ENCODE assay signal across 8 mouse cellular contexts in the genomic region with DNA sequence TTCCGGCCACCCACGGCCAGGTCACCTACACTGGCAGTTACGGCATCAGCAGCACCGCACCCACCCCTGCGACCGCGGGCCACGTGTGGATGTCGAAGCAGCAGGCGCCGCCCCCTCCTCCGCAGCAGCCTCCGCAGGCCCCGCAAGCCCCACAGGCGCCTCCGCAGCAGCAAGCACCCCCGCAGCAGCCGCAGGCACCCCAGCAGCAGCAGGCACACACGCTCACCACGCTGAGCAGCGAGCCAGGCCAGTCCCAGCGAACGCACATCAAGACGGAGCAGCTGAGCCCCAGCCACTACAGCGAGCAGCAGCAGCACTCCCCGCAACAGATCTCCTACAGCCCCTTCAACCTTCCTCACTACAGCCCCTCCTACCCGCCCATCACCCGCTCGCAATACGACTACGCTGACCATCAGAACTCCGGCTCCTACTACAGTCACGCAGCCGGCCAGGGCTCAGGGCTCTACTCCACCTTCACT. TPM values are rescaled to one million over a fixed set of nuclear protein-coding genes. Genes with fewer than 3 reads are reported as not detected.
A peak's percentile ranks its signal among the peaks of the same experiment; 100 is the strongest.
DNase-seq lines count a peak whose midpoint lies in the region; ATAC-seq lines count a peak whose summit lies in the region.

No protein-coding gene starts in this region.

- ATAC-seq in liver, embryonic 13.5 days (ENCODE audit: low read depth): no peak

- H3K4me3 ChIP-seq in embryonic facial prominence, embryonic 10.5 days: peak overlapping the region; percentile 93
- peak overlapping the region; percentile 94 for H3K4me3 ChIP-seq in hindbrain, embryonic 10.5 days
- peak overlapping the region; percentile 29 for H3K4me3 ChIP-seq in liver, embryonic 13.5 days (replicated peaks)

- H3K4me2 ChIP-seq in liver, embryonic 13.5 days: peak overlapping the region; percentile 57

- H3K36me3 ChIP-seq in embryonic facial prominence, embryonic 10.5 days (replicated peaks): peaks cover 21% of the 10 kb centered on the region
- peaks cover 25% of the 10 kb centered on the region for H3K36me3 ChIP-seq in hindbrain, embryonic 10.5 days
- H3K36me3 ChIP-seq in liver, embryonic 13.5 days: no peaks in the 10 kb centered on the region

- peaks cover 77% of the 10 kb centered on the region for H3K4me1 ChIP-seq in embryonic facial prominence, embryonic 10.5 days
- peaks cover 76% of the 10 kb centered on the region for H3K4me1 ChIP-seq in hindbrain, embryonic 10.5 days (replicated peaks)
- no peaks in the 10 kb centered on the region; the same call in 1 of the 2 replicates for H3K4me1 ChIP-seq in liver, embryonic 13.5 days (replicated peaks)

- H3K27ac ChIP-seq in embryonic facial prominence, embryonic 10.5 days (replicated peaks): peak overlapping the region; percentile 94
- H3K27ac ChIP-seq in hindbrain, embryonic 10.5 days: peak overlapping the region; percentile 96
- H3K27ac ChIP-seq in liver, embryonic 13.5 days: no peak overlapping the region

- H3K9ac ChIP-seq in liver, embryonic 13.5 days: no peak overlapping the region

- peak; percentile 28 to 36 for DNase-seq in layer of hippocampus, adult 8-10 months (ENCODE audit: low spot score in 2 of 2)
- no peak for DNase-seq in layer of hippocampus, postnatal 14 days (ENCODE audit: low spot score in 2 of 2)
- peak; percentile 69 for DNase-seq in embryonic facial prominence, embryonic 10.5 days (ENCODE audit: low spot score)
- DNase-seq in hindbrain, embryonic 10.5 days (ENCODE audit: low spot score): peak; percentile 69
- DNase-seq in liver, embryonic 13.5 days: no peak
- peak; percentile 41 to 45 for DNase-seq in right cerebral cortex, adult 2 months (ENCODE audit: low spot score in 2 of 2)
- DNase-seq in ovary, postnatal 14 days (ENCODE audit: low spot score): no peak
- DNase-seq in adrenal gland, adult 8-10 months: no peak

- 3% methylated on average over 34 of the region's 34 CpGs for WGBS in embryonic facial prominence, embryonic 10.5 days
- WGBS in hindbrain, embryonic 10.5 days: 1% methylated on average over 34 of the region's 34 CpGs
- WGBS in liver, embryonic 13.5 days (ENCODE audit: insufficient replicate concordance): 4% methylated on average over 28 of the region's 34 CpGs

- H3K27me3 ChIP-seq in embryonic facial prominence, embryonic 10.5 days (replicated peaks; ENCODE audit: low read depth, poor library complexity, severe bottlenecking): 0 out of 2 replicates have a peak, but pooled peaks cover 7% of the 10 kb centered on the region
- H3K27me3 ChIP-seq in hindbrain, embryonic 10.5 days (ENCODE audit: insufficient read depth, poor library complexity, severe bottlenecking): peaks cover 26% of the 10 kb centered on the region
- H3K27me3 ChIP-seq in liver, embryonic 13.5 days: peaks cover 74% of the 10 kb centered on the region

- H3K9me3 ChIP-seq in embryonic facial prominence, embryonic 10.5 days: no peaks in the 10 kb centered on the region
- H3K9me3 ChIP-seq in hindbrain, embryonic 10.5 days: no peaks in the 10 kb centered on the region
- no peaks in the 10 kb centered on the region for H3K9me3 ChIP-seq in liver, embryonic 13.5 days (replicated peaks)

RNA-seq across cellular contexts. Expression of a gene that starts 2.9 kb away (rescaled TPM):
- 10 to 100 TPM; 25.6 to 45.4 (median 32.4) TPM for total RNA-seq in layer of hippocampus, adult 8-10 months (2022)
- total RNA-seq in layer of hippocampus, postnatal 14 days (2021): 10 to 100 TPM; 26.3 to 29.2 TPM
- 108 and 112 TPM in 2 replicates for polyA plus RNA-seq in embryonic facial prominence, embryonic 10.5 days (2016; fragmentation: Nextera tagmentation; extraction: Ambion mirVana)
- polyA plus RNA-seq in hindbrain, embryonic 10.5 days (2016; fragmentation: Nextera tagmentation; extraction: Ambion mirVana): 91.5 and 138 TPM in 2 replicates
- 1.1 and 1.6 TPM in 2 replicates for polyA plus RNA-seq in liver, embryonic 13.5 days (2015; fragmentation: Nextera tagmentation; extraction: Ambion mirVana)
- 1 to 10 TPM; 1.2 to 3.8 (median 2.5) TPM for total RNA-seq in adrenal gland, adult 8-10 months (2022)

Comparison
In these comparisons a context has a peak if more than half of its experiments do, and no peak if none do; other contexts are left out.
1. DNase-seq: peak in layer of hippocampus, adult 8-10 months (2 of 2), embryonic facial prominence, embryonic 10.5 days (single experiment), hindbrain, embryonic 10.5 days (single experiment) and right cerebral cortex, adult 2 months (2 of 2); none in layer of hippocampus, postnatal 14 days (0 of 2), liver, embryonic 13.5 days (single experiment), ovary, postnatal 14 days (single experiment) and adrenal gland, adult 8-10 months (single experiment).
2. H3K4me3 ChIP-seq: peak in every context shown above with its lines; median percentile 94 in hindbrain, embryonic 10.5 days; 93 in embryonic facial prominence, embryonic 10.5 days; 29 in liver, embryonic 13.5 days.
3. RNA of a gene that starts 2.9 kb away (total RNA-seq): 25.6 to 45.4 TPM in layer of hippocampus, adult 8-10 months and 26.3 to 29.2 TPM in layer of hippocampus, postnatal 14 days; 1.2 to 3.8 TPM in adrenal gland, adult 8-10 months; every median in the first group is over 4 times any median in the second.